Mouse (Mus musculus) neural tube, embryonic 13.5 days (tissue): Measurements from ENCODE around the gene Otp. TPM values are rescaled to one million over a fixed set of nuclear protein-coding genes. Genes with fewer than 3 reads are reported as not detected.

Experiments
- ATAC-seq: fragments of 200-750 bp; cut with Nextera tagmentation; 2 replicates; pipeline ENCODE4 v1.8.0; 2017; ENCODE audit warnings: low read depth, mild to moderate bottlenecking, moderate TSS enrichment, moderate library complexity
- H3K27ac ChIP-seq: fragments of 300-500 bp; sonication (generic); replicated peaks from 2 replicates; pipeline ENCODE4 v1.5.1; 2015; ENCODE audit warnings: moderate library complexity, mild to moderate bottlenecking, inconsistent platforms
- H3K27me3 ChIP-seq: fragments of 300-500 bp; sonication (generic); 2 replicates; pipeline ENCODE4 v1.6.1; 2015; ENCODE audit warnings: mild to moderate bottlenecking, inconsistent platforms
- H3K36me3 ChIP-seq: fragments of 300-500 bp; sonication (generic); 2 replicates; pipeline ENCODE4 v1.6.1; 2015; ENCODE audit warnings: mild to moderate bottlenecking, inconsistent platforms
- H3K4me1 ChIP-seq: fragments of 300-500 bp; sonication (generic); replicated peaks from 2 replicates; pipeline ENCODE4 v1.6.1; 2015; ENCODE audit warnings: inconsistent platforms
- H3K4me2 ChIP-seq: fragments of 300-500 bp; sonication (generic); 2 replicates; pipeline ENCODE4 v1.6.1; 2015; ENCODE audit warnings: inconsistent platforms, mild to moderate bottlenecking, moderate library complexity
- H3K4me3 ChIP-seq: fragments of 300-500 bp; sonication (generic); 2 replicates; pipeline ENCODE4 v1.5.1; 2015; ENCODE audit warnings: mild to moderate bottlenecking, inconsistent platforms
- H3K9ac ChIP-seq: fragments of 300-500 bp; sonication (generic); 2 replicates; pipeline ENCODE4 v1.6.1; 2015; ENCODE audit warnings: moderate library complexity, mild to moderate bottlenecking, inconsistent platforms
- H3K9me3 ChIP-seq: fragments of 300-500 bp; sonication (generic); 2 replicates; pipeline ENCODE4 v1.6.1; 2016; ENCODE audit warnings: inconsistent platforms
- WGBS: fragments of 180-500 bp; shearing (Covaris S2); methylation state at CpG from one replicate; pipeline ENCODE4 v1.1.7; 2015; 5-methylcytosine and 5-hydroxymethylcytosine counted together
- polyA plus RNA-seq: library from polyadenylated mRNA; unstranded; fragments of >200 nt; fragmentation: Nextera tagmentation; extraction: Ambion mirVana; gene quantifications from 2 replicates; pipeline ENCODE4 v1.2.1, GENCODE M21; 2015

The Otp gene
- polyA plus RNA-seq, 1 experiment from 2014 or later: 10.7 TPM

DNA sequence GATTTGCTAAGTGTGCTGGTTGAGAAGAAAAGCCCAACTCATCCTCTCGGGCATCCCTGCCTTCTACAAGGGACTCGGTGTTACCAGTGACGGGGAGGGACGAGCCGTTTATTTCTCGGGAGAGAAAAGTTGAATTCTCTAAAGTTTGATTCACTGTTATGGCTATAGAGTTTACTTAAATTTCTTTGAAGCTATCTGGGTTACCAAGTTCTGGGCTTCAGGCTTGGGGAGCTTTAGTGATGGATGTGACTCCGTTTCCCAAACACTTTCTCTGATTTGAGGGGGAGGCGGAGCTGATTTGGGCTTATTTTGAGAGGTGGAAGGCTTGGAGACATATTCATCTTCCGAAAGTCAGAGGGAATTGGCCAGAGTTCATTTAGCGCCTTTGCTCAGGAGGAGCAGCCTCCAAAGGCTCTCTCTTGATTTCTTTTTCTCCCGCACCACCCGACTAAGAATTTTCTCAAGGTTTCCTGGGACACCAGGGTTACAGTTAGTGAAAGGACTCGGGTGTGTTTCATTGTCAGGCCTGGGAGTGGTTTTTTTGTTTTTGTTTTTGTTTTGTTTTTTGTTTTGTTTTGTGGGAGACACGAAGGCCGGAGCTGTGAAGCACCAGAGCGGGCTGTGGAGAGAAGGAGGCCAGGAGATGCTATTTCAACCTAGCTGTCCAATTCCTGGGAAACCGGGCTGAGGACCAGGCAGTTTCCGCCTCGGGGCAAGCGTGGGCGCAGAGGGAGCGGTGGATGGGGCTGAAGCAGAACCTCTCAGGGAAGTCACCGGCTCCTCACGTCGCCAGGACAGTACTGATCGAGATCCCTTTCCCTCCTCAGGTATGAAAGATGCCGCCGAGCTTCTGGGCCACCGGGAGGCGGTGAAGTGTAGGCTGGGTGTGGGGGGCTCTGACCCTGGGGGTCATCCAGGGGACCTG lies 1.1 kb downstream of the Otp start:
- Histone ChIP-seq H3K4me2 (no peak overlapping the region), H3K9ac (peak overlapping the region; percentile 48), H3K27me3 (peaks cover 88% of the 10 kb centered on the region), H3K9me3 (no peaks in the 10 kb centered on the region), H3K27ac (peak overlapping the region; percentile 67), H3K36me3 (no peaks in the 10 kb centered on the region), H3K4me1 (0 out of 2 replicates have a peak, but pooled peaks cover 11% of the 10 kb centered on the region), H3K4me3 (peak overlapping the region; percentile 28)
- WGBS: 2% methylated on average over 30 of the region's 30 CpGs
- no peak for ATAC-seq

DNA sequence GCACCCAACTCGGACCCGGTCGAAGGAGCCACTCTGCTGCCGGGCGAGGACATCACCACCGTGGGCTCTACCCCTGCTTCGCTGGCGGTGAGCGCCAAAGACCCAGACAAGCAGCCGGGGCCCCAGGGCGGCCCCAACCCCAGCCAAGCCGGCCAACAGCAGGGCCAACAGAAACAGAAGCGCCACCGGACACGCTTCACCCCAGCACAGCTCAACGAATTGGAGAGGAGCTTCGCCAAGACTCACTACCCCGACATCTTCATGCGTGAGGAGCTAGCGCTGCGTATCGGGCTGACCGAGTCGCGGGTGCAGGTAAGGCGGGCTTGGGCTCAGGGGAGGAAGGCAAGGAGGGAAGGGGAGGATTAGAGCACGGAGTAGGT lies 1.8 kb downstream of the Otp start:
- H3K27ac ChIP-seq: peak overlapping the region; percentile 67
- H3K4me3 ChIP-seq: peak overlapping the region; percentile 28
- no peaks in the 10 kb centered on the region for H3K9me3 ChIP-seq
- peaks cover 88% of the 10 kb centered on the region for H3K27me3 ChIP-seq
- H3K4me1 ChIP-seq: 0 out of 2 replicates have a peak, but pooled peaks cover 11% of the 10 kb centered on the region
- H3K9ac ChIP-seq: peak overlapping the region; percentile 48
- under 1% methylated on average over 27 of the region's 27 CpGs for WGBS
- H3K36me3 ChIP-seq: no peaks in the 10 kb centered on the region
- no peak for ATAC-seq
- H3K4me2 ChIP-seq: no peak overlapping the region

DNA sequence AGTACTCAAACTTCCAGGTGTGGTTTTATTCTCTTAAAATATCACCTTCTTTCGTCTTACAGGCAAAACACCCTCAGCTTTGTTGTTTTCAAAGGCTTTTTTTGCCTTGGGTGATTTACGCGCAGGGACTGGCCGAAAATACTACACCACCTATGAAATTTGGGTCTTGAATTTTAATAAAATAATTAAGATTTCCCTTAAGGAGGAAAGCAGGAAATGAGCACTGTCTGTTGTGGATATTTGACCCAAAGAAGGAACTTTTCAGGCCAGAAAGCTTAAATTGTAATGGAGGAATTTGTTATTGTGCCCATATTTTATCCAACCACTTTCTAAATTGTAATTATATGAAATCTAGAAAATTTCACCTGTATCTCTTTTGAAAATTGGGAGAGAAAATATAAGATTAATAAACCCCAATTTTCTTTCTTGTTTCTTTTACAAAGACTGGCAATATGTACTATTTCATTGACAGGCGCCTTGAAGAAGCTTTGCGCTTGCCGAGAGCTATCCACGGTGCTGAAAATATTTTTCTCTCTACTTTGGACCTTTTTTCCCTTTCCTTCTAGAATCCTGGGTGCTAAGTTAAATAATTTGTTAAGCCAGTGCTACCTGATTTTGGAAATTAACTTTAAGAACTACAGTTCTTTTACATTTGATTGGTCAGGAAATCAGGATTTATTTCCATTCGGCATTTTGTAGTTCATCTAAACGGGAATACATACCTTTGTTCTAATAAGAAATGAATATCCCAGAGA lies 2.8 kb downstream of the Otp start:
- Histone ChIP-seq H3K4me1 (peaks cover 17% of the 10 kb centered on the region), H3K4me3 (peak overlapping the region; percentile 28), H3K9ac (peak overlapping the region; percentile 48), H3K27ac (no peak overlapping the region), H3K27me3 (peaks cover 88% of the 10 kb centered on the region), H3K9me3 (no peaks in the 10 kb centered on the region), H3K4me2 (no peak overlapping the region), H3K36me3 (no peaks in the 10 kb centered on the region)
- no peak for ATAC-seq
- 7% methylated on average over 10 of the region's 10 CpGs for WGBS

DNA sequence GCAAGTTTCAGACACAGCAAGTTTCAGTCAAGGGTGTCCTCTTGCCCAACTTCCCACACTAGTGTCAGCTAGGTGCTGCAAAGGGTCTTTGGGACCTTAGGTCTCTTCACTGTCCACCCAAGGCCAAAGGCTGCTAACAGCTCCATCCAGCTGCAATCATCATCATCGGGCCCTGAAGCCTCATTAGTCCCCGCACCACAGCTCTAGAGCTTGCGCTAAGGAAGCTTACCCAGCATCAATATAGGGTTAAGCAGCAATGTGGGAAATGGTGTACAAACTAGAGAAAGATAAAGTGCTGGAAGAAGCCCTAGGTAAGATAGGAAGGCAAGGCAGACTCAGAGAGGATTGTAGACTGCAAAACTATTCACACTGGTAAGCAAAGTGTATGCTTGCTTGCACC lies 5.8 kb downstream of the Otp start:
- Histone ChIP-seq H3K36me3 (no peaks in the 10 kb centered on the region), H3K9me3 (no peaks in the 10 kb centered on the region), H3K4me2 (peak overlapping the region; percentile 61), H3K9ac (no peak overlapping the region), H3K4me3 (no peak overlapping the region), H3K27me3 (peaks cover 90% of the 10 kb centered on the region), H3K4me1 (peaks cover 23% of the 10 kb centered on the region), H3K27ac (peak overlapping the region; percentile 25)
- ATAC-seq: no peak
- 2% methylated on average over 3 of the region's 3 CpGs for WGBS

DNA sequence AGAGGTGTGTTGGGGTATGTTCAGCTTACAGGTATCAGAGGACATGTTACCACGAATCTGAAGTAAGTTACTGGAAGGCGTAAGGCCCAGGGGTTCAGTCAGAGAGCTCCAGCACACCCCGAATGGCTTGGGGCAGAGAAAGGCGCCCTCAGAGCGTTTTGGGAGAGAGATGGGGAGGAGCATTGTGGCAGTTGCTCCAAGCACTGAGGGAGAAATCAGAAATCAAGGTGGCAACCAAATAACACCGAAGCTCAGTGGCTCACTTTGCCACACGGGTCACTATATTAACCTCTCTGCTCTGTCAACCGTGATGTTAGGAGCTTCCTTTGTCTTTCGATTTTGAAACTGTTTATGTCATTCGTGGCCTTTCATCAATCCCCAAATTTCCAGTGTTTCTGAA lies 6.8 kb downstream of the Otp start:
- under 1% methylated on average over 10 of the region's 10 CpGs for WGBS
- H3K27ac ChIP-seq: peak overlapping the region; percentile 25

DNA sequence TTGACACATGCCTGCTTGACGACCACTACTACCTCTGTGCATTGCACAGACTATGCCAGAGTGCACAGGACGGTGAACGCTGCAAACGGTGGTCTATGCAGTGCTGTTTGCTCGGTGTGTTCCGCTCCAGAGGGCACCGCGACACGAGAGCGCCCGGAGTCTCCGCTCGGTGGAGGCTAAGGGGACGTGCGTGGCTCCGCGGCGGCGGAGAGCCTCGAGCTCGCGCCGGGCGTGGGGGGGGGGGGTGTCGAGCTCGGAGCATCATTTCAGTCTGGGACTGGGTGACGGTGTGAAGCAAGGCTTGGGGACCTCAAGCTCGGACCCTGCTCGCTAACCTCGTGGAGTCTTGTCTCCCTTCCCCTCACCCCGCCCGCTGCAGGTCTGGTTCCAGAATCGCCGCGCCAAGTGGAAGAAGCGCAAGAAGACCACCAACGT lies 7.3 kb downstream of the Otp start:
- Histone ChIP-seq H3K27ac (peak overlapping the region; percentile 25), H3K4me1 (peaks cover 23% of the 10 kb centered on the region), H3K4me2 (peak overlapping the region; percentile 61), H3K4me3 (peak overlapping the region; percentile 36), H3K9me3 (no peaks in the 10 kb centered on the region), H3K36me3 (no peaks in the 10 kb centered on the region), H3K9ac (peak overlapping the region; percentile 59), H3K27me3 (peaks cover 90% of the 10 kb centered on the region)
- ATAC-seq: peak; percentile 72
- WGBS: under 1% methylated on average over 35 of the region's 37 CpGs

More for the DNA sequence above, 6.8 kb downstream of the Otp start:
- Histone ChIP-seq H3K9ac (peak overlapping the region; percentile 59), H3K4me2 (peak overlapping the region; percentile 61), H3K27me3 (peaks cover 90% of the 10 kb centered on the region), H3K4me3 (peak overlapping the region; percentile 36), H3K9me3 (no peaks in the 10 kb centered on the region), H3K36me3 (no peaks in the 10 kb centered on the region), H3K4me1 (peaks cover 23% of the 10 kb centered on the region)
- ATAC-seq: no peak

DNA sequence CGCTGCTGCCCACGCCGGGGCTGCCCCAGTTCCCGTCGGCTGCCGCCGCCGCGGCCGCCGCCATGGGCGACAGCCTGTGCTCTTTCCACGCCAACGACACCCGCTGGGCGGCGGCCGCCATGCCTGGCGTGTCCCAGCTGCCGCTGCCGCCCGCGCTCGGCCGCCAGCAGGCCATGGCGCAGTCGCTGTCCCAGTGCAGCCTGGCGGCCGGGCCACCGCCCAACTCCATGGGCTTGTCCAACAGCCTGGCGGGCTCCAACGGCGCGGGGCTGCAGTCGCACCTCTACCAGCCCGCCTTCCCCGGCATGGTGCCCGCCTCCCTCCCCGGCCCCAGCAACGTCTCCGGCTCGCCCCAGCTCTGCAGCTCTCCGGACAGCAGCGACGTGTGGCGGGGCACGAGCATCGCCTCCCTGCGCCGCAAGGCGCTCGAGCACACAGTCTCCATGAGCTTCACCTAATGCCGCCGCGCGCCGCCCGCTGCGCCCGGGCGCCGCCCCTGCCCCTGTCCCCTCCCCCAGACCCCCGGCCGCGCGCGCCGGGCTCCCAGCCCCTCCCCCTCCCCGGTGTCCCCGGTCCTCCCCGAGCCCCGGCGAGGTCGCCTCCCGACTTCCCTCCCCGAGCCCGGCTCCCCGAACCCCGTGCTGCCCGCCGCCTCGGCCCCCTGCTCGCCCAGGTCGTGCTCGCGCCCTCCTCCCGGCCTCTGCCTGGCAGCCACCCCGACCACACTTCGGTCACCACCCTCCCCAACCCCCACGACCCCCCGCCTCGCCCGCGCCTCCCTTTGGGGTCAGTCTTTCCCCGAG lies 8.0 kb downstream of the Otp start:
- peaks cover 90% of the 10 kb centered on the region for H3K27me3 ChIP-seq
- peak; percentile 65 for ATAC-seq
- peak overlapping the region; percentile 61 for H3K4me2 ChIP-seq
- under 1% methylated on average over 73 of the region's 95 CpGs for WGBS
- H3K27ac ChIP-seq: peak overlapping the region; percentile 25
- no peaks in the 10 kb centered on the region for H3K9me3 ChIP-seq
- H3K4me3 ChIP-seq: peak overlapping the region; percentile 36
- no peaks in the 10 kb centered on the region for H3K36me3 ChIP-seq
- H3K4me1 ChIP-seq: peaks cover 23% of the 10 kb centered on the region
- peak overlapping the region; percentile 59 for H3K9ac ChIP-seq

DNA sequence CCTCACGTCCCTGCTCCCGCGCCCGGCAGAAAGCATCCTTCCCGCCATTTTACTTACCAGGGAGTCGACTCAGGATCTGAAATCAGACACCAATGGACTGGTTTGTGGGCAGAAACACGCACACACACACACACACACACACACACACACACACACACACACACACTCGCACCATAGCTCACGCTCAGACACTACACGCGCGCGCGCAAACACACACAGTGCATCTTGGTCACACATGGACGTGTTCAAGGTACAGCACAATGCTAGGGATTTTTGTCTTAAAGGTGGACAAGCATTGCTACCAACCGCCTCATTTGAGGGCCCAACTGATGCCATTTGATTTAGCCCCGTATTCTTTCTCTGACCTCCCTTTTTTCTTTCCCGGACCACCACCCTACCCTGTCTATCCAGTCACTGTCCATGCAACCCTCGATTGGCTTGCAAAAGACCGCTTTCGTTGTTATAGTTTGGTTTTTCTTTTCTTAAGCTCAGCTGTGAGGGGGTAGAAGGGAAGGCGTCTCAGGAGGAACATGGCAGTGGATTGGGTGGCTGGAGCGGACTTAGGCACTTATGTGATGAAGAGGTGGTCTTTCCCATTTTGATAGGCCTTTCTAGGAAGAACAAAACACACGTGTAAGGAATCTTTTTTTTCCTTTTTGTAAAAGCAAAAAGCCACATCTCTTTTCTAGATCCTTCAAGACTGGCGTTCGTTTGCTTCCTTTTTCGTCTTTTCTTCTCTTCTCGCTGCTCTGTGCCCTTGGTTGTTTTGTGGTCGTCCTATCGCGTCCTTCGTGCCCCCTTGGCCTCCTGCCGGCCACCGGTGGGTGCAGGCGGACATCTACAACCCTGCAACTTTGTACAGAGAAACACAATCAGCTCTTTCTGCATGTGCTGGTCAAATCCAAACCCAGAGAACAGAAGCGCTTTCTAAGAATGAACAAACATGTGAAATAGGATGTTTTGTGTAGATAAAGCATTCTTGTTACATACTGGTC lies 8.9 kb downstream of the Otp start:
- WGBS: 1% methylated on average over 35 of the region's 36 CpGs
- peaks cover 96% of the 10 kb centered on the region for H3K27me3 ChIP-seq
- H3K27ac ChIP-seq: peak overlapping the region; percentile 25
- no peaks in the 10 kb centered on the region for H3K9me3 ChIP-seq
- peaks cover 23% of the 10 kb centered on the region for H3K4me1 ChIP-seq
- no peaks in the 10 kb centered on the region for H3K36me3 ChIP-seq
- peak overlapping the region; percentile 59; the same call in 1 of the 2 replicates for H3K9ac ChIP-seq
- H3K4me2 ChIP-seq: peak overlapping the region; percentile 61
- peak overlapping the region; percentile 36 for H3K4me3 ChIP-seq
- no peak for ATAC-seq

DNA sequence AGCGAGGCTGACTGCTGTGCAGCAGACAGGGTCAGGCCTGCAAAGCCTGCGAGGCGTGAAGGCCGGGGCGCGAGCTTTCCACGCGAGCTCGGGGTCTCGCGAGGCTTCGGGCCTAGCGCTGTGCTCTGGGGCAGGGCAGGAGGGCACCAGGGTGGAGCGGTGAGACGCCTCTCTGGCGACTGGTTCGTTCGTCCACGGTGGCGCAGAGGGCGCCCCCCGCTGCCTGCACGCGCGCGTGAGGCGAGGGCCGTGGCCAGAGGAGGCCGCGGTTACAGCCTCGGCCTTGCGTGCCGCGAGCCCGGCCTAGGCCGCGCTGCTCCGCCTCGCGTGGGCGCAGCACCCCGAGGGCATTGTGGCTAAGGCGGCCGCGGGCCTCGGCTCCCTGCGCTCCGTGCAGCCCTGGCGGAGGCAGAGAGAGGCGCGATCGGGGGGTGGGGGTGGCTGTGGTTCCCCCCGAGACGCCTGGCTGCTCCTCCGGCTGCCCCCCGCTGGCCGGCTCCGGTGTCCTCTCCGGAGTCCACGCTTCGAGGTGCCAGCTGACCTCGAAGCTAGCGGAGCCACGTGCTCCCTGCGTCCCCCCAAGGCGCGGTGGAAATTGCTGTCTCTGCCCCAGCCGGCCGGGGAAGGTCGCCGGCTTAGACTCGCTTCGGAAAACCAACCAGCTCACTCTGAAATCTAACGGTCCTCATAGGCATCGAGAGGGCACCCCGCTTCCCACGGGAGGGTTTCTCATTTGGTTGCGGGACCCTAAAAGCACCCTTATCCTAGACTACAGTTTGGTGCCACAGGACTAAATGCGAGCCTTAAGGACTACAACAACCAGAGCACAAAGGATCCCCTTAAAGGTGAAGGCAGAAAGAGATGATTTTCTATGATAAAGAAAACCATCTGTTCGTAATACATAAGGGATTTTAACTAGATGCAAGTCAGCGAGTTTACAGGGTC lies 10.2 kb downstream of the Otp start:
- Histone ChIP-seq H3K27ac (peak overlapping the region; percentile 68), H3K9ac (peak overlapping the region; percentile 62)
- 0 out of 2 replicates have a peak, but pooled peaks have one; percentile 15 for ATAC-seq

DNA sequence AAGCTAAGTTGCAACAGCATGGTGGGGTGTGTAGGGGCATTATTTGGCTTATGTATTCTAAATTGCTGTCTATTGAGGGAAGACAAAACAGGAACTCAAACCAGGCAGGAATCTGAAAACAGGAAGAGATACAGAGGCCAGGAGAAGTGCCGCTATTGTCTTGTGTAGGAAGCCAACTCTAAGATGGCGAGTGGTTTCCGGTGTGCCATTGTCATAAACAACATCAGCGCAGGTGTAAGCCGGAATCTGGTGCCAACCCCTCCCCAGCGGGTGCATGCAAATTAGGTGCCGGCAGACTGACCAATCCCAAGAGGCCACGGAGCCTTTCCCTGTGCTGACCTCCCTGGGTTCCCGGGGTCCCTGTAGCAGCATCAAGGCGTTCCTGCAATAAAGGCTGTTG lies 32.4 kb downstream of the Otp start:
- no peaks in the 10 kb centered on the region for H3K9me3 ChIP-seq
- no peak overlapping the region for H3K4me2 ChIP-seq
- no peak overlapping the region for H3K9ac ChIP-seq
- H3K4me1 ChIP-seq: peaks cover 4% of the 10 kb centered on the region
- H3K27me3 ChIP-seq: peaks cover 18% of the 10 kb centered on the region
- no peak for ATAC-seq
- H3K36me3 ChIP-seq: no peaks in the 10 kb centered on the region
- WGBS: 91% methylated on average over 10 of the region's 10 CpGs
- no peak overlapping the region for H3K27ac ChIP-seq
- no peak overlapping the region for H3K4me3 ChIP-seq

More for the DNA sequence above, 10.2 kb downstream of the Otp start:
- Histone ChIP-seq H3K36me3 (no peaks in the 10 kb centered on the region), H3K4me1 (peaks cover 23% of the 10 kb centered on the region), H3K4me3 (peak overlapping the region; percentile 19), H3K4me2 (peak overlapping the region; percentile 46), H3K9me3 (no peaks in the 10 kb centered on the region), H3K27me3 (peaks cover 97% of the 10 kb centered on the region)
- WGBS: 1% methylated on average over 79 of the region's 81 CpGs
